Mouse (Mus musculus): ENCODE measurements at regions not wholly inside any gene's neighbourhood (a gene's known extent, or its start where the extent isn't known, plus 50 kb on each side); places are given as distances from the start of the nearest gene placed in this dataset.

- H3K36me3 ChIP-seq (ENCODE audit: control insufficient read depth, insufficient read depth, low read length), result no peaks in the 10 kb centered on the region
- TF ChIP-seq CTCF (IDR thresholded peaks at IDR 0.05; ENCODE audit: control insufficient read depth, insufficient read depth, insufficient replicate concordance, low read depth, low read length), result no peak
- TF ChIP-seq POLR2A (IDR thresholded peaks at IDR 0.05; ENCODE audit: control insufficient read depth, low read depth, low read length), result no peak
- H3K4me3 ChIP-seq (ENCODE audit: control insufficient read depth, low read depth, low read length), result no peak overlapping the region
- no peaks in the 10 kb centered on the region for H3K27me3 ChIP-seq (ENCODE audit: control insufficient read depth, insufficient read depth, low read length)
- H3K27ac ChIP-seq (ENCODE audit: control insufficient read depth, insufficient read depth, low read depth, low read length), result no peak overlapping the region
- no peaks in the 10 kb centered on the region for H3K4me1 ChIP-seq (ENCODE audit: control insufficient read depth, insufficient read depth, low read length)
These were observed 1427.2 kb upstream of the A1bg start for GRCm38 (mm10) chr15:62349981-62350380.

DNA sequence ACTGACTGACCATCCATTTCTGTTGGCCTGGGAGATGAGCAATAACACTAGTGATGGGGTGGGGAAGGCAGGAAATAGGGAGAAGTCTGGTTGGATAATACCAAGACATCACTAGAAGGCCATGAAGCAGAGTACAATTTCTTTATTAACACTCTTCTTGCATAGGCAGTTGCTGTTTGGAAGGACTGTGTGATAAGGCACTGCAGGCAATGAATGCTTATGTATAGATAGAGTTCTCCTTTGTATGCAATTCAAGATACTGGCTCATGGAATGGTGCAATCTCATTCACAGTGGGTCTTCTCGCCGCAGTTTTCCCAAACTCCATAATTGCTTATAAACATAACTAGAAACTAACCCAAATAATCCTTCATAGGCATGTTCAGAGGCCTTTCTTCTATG is 1426.1 kb upstream of the A1bg start:
- Histone ChIP-seq H3K4me3 (ENCODE audit: control insufficient read depth, low read depth, low read length) (no peak overlapping the region), H3K4me1 (ENCODE audit: control insufficient read depth, insufficient read depth, low read length) (no peaks in the 10 kb centered on the region), H3K27me3 (ENCODE audit: control insufficient read depth, insufficient read depth, low read length) (no peaks in the 10 kb centered on the region), H3K36me3 (ENCODE audit: control insufficient read depth, insufficient read depth, low read length) (no peaks in the 10 kb centered on the region), H3K27ac (ENCODE audit: control insufficient read depth, insufficient read depth, low read depth, low read length) (no peak overlapping the region)
- TF ChIP-seq POLR2A (IDR thresholded peaks at IDR 0.05; ENCODE audit: control insufficient read depth, low read depth, low read length), result no peak
- TF ChIP-seq CTCF (IDR thresholded peaks at IDR 0.05; ENCODE audit: control insufficient read depth, insufficient read depth, insufficient replicate concordance, low read depth, low read length), result no peak

- Histone ChIP-seq H3K36me3 (ENCODE audit: control insufficient read depth, insufficient read depth, low read length) (no peaks in the 10 kb centered on the region), H3K4me3 (ENCODE audit: control insufficient read depth, low read depth, low read length) (no peak overlapping the region), H3K4me1 (ENCODE audit: control insufficient read depth, insufficient read depth, low read length) (no peaks in the 10 kb centered on the region), H3K27ac (ENCODE audit: control insufficient read depth, insufficient read depth, low read depth, low read length) (no peak overlapping the region), H3K27me3 (ENCODE audit: control insufficient read depth, insufficient read depth, low read length) (no peaks in the 10 kb centered on the region)
- TF ChIP-seq CTCF (IDR thresholded peaks at IDR 0.05; ENCODE audit: control insufficient read depth, insufficient read depth, insufficient replicate concordance, low read depth, low read length) (no peak), POLR2A (IDR thresholded peaks at IDR 0.05; ENCODE audit: control insufficient read depth, low read depth, low read length) (no peak)
These were observed 1424.9 kb upstream of the A1bg start for GRCm38 (mm10) chr15:62347697-62348096.

- Histone ChIP-seq H3K27ac (ENCODE audit: control insufficient read depth, insufficient read depth, low read depth, low read length) (no peak overlapping the region), H3K4me3 (ENCODE audit: control insufficient read depth, low read depth, low read length) (no peak overlapping the region), H3K27me3 (ENCODE audit: control insufficient read depth, insufficient read depth, low read length) (no peaks in the 10 kb centered on the region), H3K36me3 (ENCODE audit: control insufficient read depth, insufficient read depth, low read length) (no peaks in the 10 kb centered on the region), H3K4me1 (ENCODE audit: control insufficient read depth, insufficient read depth, low read length) (no peaks in the 10 kb centered on the region)
- TF ChIP-seq POLR2A (IDR thresholded peaks at IDR 0.05; ENCODE audit: control insufficient read depth, low read depth, low read length), result no peak
- TF ChIP-seq CTCF (IDR thresholded peaks at IDR 0.05; ENCODE audit: control insufficient read depth, insufficient read depth, insufficient replicate concordance, low read depth, low read length), result no peak
These were observed 1423.1 kb upstream of the A1bg start for GRCm38 (mm10) chr15:62345893-62346292.

GRCm38 (mm10) chr15:62336454-62337284 is 1413.9 kb upstream of the A1bg start:
- Histone ChIP-seq H3K27me3 (ENCODE audit: control insufficient read depth, insufficient read depth, low read length) (no peaks in the 10 kb centered on the region), H3K4me1 (ENCODE audit: control insufficient read depth, insufficient read depth, low read length) (no peaks in the 10 kb centered on the region), H3K4me3 (ENCODE audit: control insufficient read depth, low read depth, low read length) (no peak overlapping the region), H3K27ac (ENCODE audit: control insufficient read depth, insufficient read depth, low read depth, low read length) (no peak overlapping the region), H3K36me3 (ENCODE audit: control insufficient read depth, insufficient read depth, low read length) (no peaks in the 10 kb centered on the region)
- TF ChIP-seq POLR2A (IDR thresholded peaks at IDR 0.05; ENCODE audit: control insufficient read depth, low read depth, low read length), result no peak
- no peak for TF ChIP-seq CTCF (IDR thresholded peaks at IDR 0.05; ENCODE audit: control insufficient read depth, insufficient read depth, insufficient replicate concordance, low read depth, low read length)

DNA sequence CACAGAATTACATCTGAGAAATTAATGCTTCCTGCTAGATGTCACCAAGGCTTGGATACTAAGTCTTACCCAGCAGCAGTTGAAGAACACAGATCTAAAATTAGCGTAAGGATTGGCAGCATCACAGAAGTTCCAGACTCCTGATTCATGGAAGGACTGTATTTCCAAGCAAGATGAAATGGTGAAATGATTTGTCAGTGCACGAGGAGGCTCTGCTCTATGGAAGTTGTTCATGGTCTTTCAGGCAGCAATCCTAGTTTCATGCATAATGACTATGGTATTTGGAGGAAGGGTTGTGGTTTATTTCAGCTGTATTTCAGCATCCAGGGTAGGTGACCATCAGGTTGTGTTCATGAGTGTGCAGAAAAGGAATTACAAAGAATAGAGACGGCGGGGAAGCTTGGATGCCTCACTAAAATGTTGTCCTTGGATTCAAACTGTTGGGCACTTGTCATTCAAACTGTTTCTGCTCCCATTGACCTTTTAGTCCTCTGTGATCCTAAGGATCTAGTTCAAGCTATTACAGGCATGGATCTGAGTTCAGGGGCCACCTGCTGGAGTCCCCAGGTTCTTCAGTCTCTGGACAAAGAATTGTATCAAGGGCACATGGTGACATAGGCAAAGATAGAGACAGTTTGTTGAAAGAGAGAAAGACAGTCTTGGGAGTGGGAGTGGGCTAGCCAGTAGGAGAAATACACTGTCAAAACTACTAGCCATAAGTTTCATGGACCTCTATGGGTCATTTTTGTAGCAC is 1411.6 kb upstream of the A1bg start:
- no peaks in the 10 kb centered on the region for H3K36me3 ChIP-seq (ENCODE audit: control insufficient read depth, insufficient read depth, low read length)
- no peaks in the 10 kb centered on the region for H3K27me3 ChIP-seq (ENCODE audit: control insufficient read depth, insufficient read depth, low read length)
- H3K27ac ChIP-seq (ENCODE audit: control insufficient read depth, insufficient read depth, low read depth, low read length), result no peak overlapping the region
- TF ChIP-seq CTCF (IDR thresholded peaks at IDR 0.05; ENCODE audit: control insufficient read depth, insufficient read depth, insufficient replicate concordance, low read depth, low read length) (no peak), POLR2A (IDR thresholded peaks at IDR 0.05; ENCODE audit: control insufficient read depth, low read depth, low read length) (no peak)
- no peaks in the 10 kb centered on the region for H3K4me1 ChIP-seq (ENCODE audit: control insufficient read depth, insufficient read depth, low read length)
- no peak overlapping the region for H3K4me3 ChIP-seq (ENCODE audit: control insufficient read depth, low read depth, low read length)

- Histone ChIP-seq H3K27me3 (ENCODE audit: control insufficient read depth, insufficient read depth, low read length) (no peaks in the 10 kb centered on the region), H3K27ac (ENCODE audit: control insufficient read depth, insufficient read depth, low read depth, low read length) (no peak overlapping the region), H3K4me3 (ENCODE audit: control insufficient read depth, low read depth, low read length) (no peak overlapping the region), H3K36me3 (ENCODE audit: control insufficient read depth, insufficient read depth, low read length) (no peaks in the 10 kb centered on the region), H3K4me1 (ENCODE audit: control insufficient read depth, insufficient read depth, low read length) (no peaks in the 10 kb centered on the region)
- TF ChIP-seq POLR2A (IDR thresholded peaks at IDR 0.05; ENCODE audit: control insufficient read depth, low read depth, low read length), result no peak
- no peak for TF ChIP-seq CTCF (IDR thresholded peaks at IDR 0.05; ENCODE audit: control insufficient read depth, insufficient read depth, insufficient replicate concordance, low read depth, low read length)
These were observed 1409.3 kb upstream of the A1bg start for GRCm38 (mm10) chr15:62332129-62332528.

All from testis, adult 2 months (tissue).